In genomic region chr4:149166215-149166946, GRCm38 (mm10) we compare ENCODE assay signal across 8 mouse cellular contexts. TPM values are rescaled to one million over a fixed set of nuclear protein-coding genes. Genes with fewer than 3 reads are reported as not detected.
DNase-seq lines count a peak whose midpoint lies in the region; ATAC-seq lines count a peak whose summit lies in the region.

TSS of gene Pgd (minus strand) at chr4:149166771.

- DNase-seq in adipocyte (ENCODE audit: low spot score), result peak; percentile 96
- DNase-seq in embryo, embryonic 10 days (ENCODE audit: low spot score), result peak; percentile 96
- DNase-seq in gastrocnemius, postnatal 14 days, result peak; percentile 97
- DNase-seq in left cerebral cortex, postnatal 10 days (ENCODE audit: extremely low spot score in 1 of 2, low spot score in 2 of 2), result peak; percentile 97 to 98
- peak; percentile 96 for DNase-seq in right cerebral cortex, postnatal 25 days
- DNase-seq in urinary bladder, postnatal 4 days (ENCODE audit: low spot score in 2 of 2), result peak; percentile 94 to 95

- ATAC-seq in inflammation-experienced regulatory T-cells, adult 6 months, result peak; percentile 97
- peak; percentile 97 for ATAC-seq in megakaryocyte-erythroid progenitor cell, adult 5-6 weeks (replicated peaks; ENCODE audit: low FRiP score, low TSS enrichment, poor library complexity, severe bottlenecking)

- intact Hi-C loops in gastrocnemius, postnatal 14 days (cut with DNase I; ENCODE audit: low total_unique reads), result loop anchor here (10.0 kb wide), 1 partner anchor 168 kb away; no protein-coding TSS in a partner anchor
- intact Hi-C loops in left cerebral cortex, postnatal 10 days (cut with DNase I), result no loop called here

RNA-seq across cellular contexts. Expression of gene Pgd, which starts in this region (rescaled TPM):
- total RNA-seq in gastrocnemius, postnatal 14 days (2021), result 10 to 100 TPM; 20.7 to 22.4 TPM
- polyA plus RNA-seq in inflammation-experienced regulatory T-cells, adult 6 months (2017; shearing (Covaris generic)), result 10 to 100 TPM; 37.7 to 56.0 (median 53.5) TPM
- total RNA-seq in left cerebral cortex, postnatal 10 days (2021), result 10 to 100 TPM; 49.0 to 49.9 TPM
- total RNA-seq in megakaryocyte-erythroid progenitor cell, adult 5-6 weeks (2014; fragmentation: Nextera tagmentation), result 59.1 and 67.1 TPM in 2 replicates
- total RNA-seq in megakaryocyte-erythroid progenitor cell, adult 5-6 weeks (2017), result 35.3 and 42.4 TPM in 2 replicates

Comparison
In these comparisons a context has a peak if more than half of its experiments do, and no peak if none do; other contexts are left out.
1. Peak in every context shown above with its lines: DNase-seq and ATAC-seq.